Mouse (Mus musculus) intestine, postnatal 0 days (tissue): ENCODE data around the gene Acaca. TPM values are rescaled to one million over a fixed set of nuclear protein-coding genes. Genes with fewer than 3 reads are reported as not detected.

Experiments used
- ATAC-seq: fragments of 200-750 bp; cut with Nextera tagmentation; 2 replicates; pipeline ENCODE4 v1.8.0; 2017; ENCODE audit warnings: mild to moderate bottlenecking, moderate TSS enrichment, moderate library complexity
- H3K27ac ChIP-seq: fragments of 300-500 bp; sonication (generic); 2 replicates; pipeline ENCODE4 v1.5.1; 2014; ENCODE audit warnings: mild to moderate bottlenecking, low read depth, low read length, moderate library complexity
- H3K27me3 ChIP-seq: fragments of 300-500 bp; sonication (generic); replicated peaks from 2 replicates; pipeline ENCODE4 v1.6.1; 2014; ENCODE audit warnings: low read length, mixed read lengths; ENCODE audit not compliant: control insufficient read depth, insufficient read depth
- H3K36me3 ChIP-seq: fragments of 300-500 bp; sonication (generic); 2 replicates; pipeline ENCODE4 v1.6.1; 2014; ENCODE audit warnings: mild to moderate bottlenecking, moderate library complexity; ENCODE audit not compliant: control insufficient read depth, insufficient read depth
- H3K4me1 ChIP-seq: fragments of 300-500 bp; sonication (generic); replicated peaks from 2 replicates; pipeline ENCODE4 v1.6.1; 2014; ENCODE audit warnings: antibody characterized with exemption, low read length, mixed read lengths; ENCODE audit not compliant: control insufficient read depth, insufficient read depth
- H3K4me2 ChIP-seq: fragments of 300-500 bp; sonication (generic); replicated peaks from 2 replicates; pipeline ENCODE4 v1.6.1; 2014; ENCODE audit warnings: low read depth, mild to moderate bottlenecking, moderate library complexity
- H3K4me3 ChIP-seq: fragments of 300-500 bp; sonication (generic); 2 replicates; pipeline ENCODE4 v1.5.1; 2014; ENCODE audit warnings: low read depth, low read length
- H3K9ac ChIP-seq: fragments of 300-500 bp; sonication (generic); 2 replicates; pipeline ENCODE4 v1.6.1; 2014; ENCODE audit warnings: mild to moderate bottlenecking, low read depth, low read length
- H3K9me3 ChIP-seq: fragments of 300-500 bp; sonication (generic); 2 replicates; pipeline ENCODE4 v1.6.1; 2016; ENCODE audit warnings: mixed run types; ENCODE audit not compliant: control insufficient read depth
- CTCF ChIP-seq: sonication (generic); IDR thresholded peaks from 2 replicates; pipeline ENCODE4 v1.5.1; 2016; ENCODE audit warnings: low read depth, mild to moderate bottlenecking, control low read depth, antibody characterized with exemption, moderate library complexity
- WGBS: fragments of 180-500 bp; shearing (Covaris S2); extraction: QIAGEN DNeasy Blood & Tissue Kit; methylation state at CpG from one replicate; pipeline ENCODE4 v1.1.7; 2014; 5-methylcytosine and 5-hydroxymethylcytosine counted together
- polyA plus RNA-seq: library from polyadenylated mRNA; unstranded; fragments of >200 nt; fragmentation: Nextera tagmentation; extraction: Ambion mirVana; gene quantifications from 2 replicates; pipeline ENCODE4 v1.2.1, GENCODE M21; 2015

Acaca gene
- polyA plus RNA-seq, 1 experiment from 2014 or later, result 2.5 TPM

GRCm38 (mm10) chr11:84164123-84164522, 34.7 kb downstream of the Acaca start:
- no peak for TF ChIP-seq CTCF
- H3K36me3 ChIP-seq, result no peaks in the 10 kb centered on the region
- H3K4me2 ChIP-seq, result peak overlapping the region; percentile 18
- H3K4me1 ChIP-seq, result peaks cover 4% of the 10 kb centered on the region; the same call in 1 of the 2 replicates
- H3K27ac ChIP-seq, result no peak overlapping the region
- ATAC-seq, result peak; percentile 46; the same call in 1 of the 2 replicates
- 72% methylated on average over 6 of the region's 6 CpGs for WGBS
- H3K9ac ChIP-seq, result no peak overlapping the region
- no peaks in the 10 kb centered on the region for H3K9me3 ChIP-seq
- H3K27me3 ChIP-seq, result no peaks in the 10 kb centered on the region
- H3K4me3 ChIP-seq, result no peak overlapping the region

- H3K4me3 ChIP-seq, result no peak overlapping the region
- H3K4me2 ChIP-seq, result peak overlapping the region; percentile 18
- H3K36me3 ChIP-seq, result no peaks in the 10 kb centered on the region
- no peaks in the 10 kb centered on the region for H3K9me3 ChIP-seq
- H3K4me1 ChIP-seq, result peaks cover 4% of the 10 kb centered on the region; the same call in 1 of the 2 replicates
- 22% methylated on average over 4 of the region's 4 CpGs for WGBS
- H3K27me3 ChIP-seq, result no peaks in the 10 kb centered on the region
- no peak for TF ChIP-seq CTCF
- no peak overlapping the region for H3K27ac ChIP-seq
- peak; percentile 82 for ATAC-seq
- no peak overlapping the region for H3K9ac ChIP-seq
Observed at GRCm38 (mm10) chr11:84164561-84164960, 35.1 kb downstream of the Acaca start.

GRCm38 (mm10) chr11:84167046-84167526, 37.6 kb downstream of the Acaca start, which contains the start of gene Gm11437:
Gene Gm11437, minus strand, starts transcription at chr11:84167476.
- ATAC-seq, result 0 out of 2 replicates have a peak, but pooled peaks have one; percentile 15
- H3K36me3 ChIP-seq, result no peaks in the 10 kb centered on the region
- H3K9me3 ChIP-seq, result no peaks in the 10 kb centered on the region
- no peak within 1 kb of the TSS for H3K4me3 ChIP-seq
- 63% methylated on average over 5 of the region's 5 CpGs for WGBS
- H3K27me3 ChIP-seq, result no peaks in the 10 kb centered on the region
- no peak within 1 kb of the TSS for H3K4me2 ChIP-seq
- no peak within 1 kb of the TSS for H3K9ac ChIP-seq
- H3K4me1 ChIP-seq, result peaks cover 4% of the 10 kb centered on the region; the same call in 1 of the 2 replicates
- no peak within 1 kb of the TSS for H3K27ac ChIP-seq
- TF ChIP-seq CTCF, result no peak

GRCm38 (mm10) chr11:84168701-84169288, 39.3 kb downstream of the Acaca start:
- H3K27me3 ChIP-seq, result no peaks in the 10 kb centered on the region
- no peak overlapping the region for H3K27ac ChIP-seq
- peak; percentile 94 for TF ChIP-seq CTCF
- peaks cover 4% of the 10 kb centered on the region; the same call in 1 of the 2 replicates for H3K4me1 ChIP-seq
- H3K9ac ChIP-seq, result no peak overlapping the region
- WGBS, result 18% methylated on average over 7 of the region's 7 CpGs
- no peaks in the 10 kb centered on the region for H3K9me3 ChIP-seq
- no peaks in the 10 kb centered on the region for H3K36me3 ChIP-seq
- H3K4me3 ChIP-seq, result no peak overlapping the region
- peak overlapping the region; percentile 45 for H3K4me2 ChIP-seq
- 0 out of 2 replicates have a peak, but pooled peaks have one; percentile 29 for ATAC-seq

GRCm38 (mm10) chr11:84172539-84173435, 43.3 kb downstream of the Acaca start:
- H3K36me3 ChIP-seq, result no peaks in the 10 kb centered on the region
- H3K4me3 ChIP-seq, result no peak overlapping the region
- no peaks in the 10 kb centered on the region for H3K9me3 ChIP-seq
- 42% methylated on average over 11 of the region's 11 CpGs for WGBS
- H3K9ac ChIP-seq, result no peak overlapping the region
- H3K4me2 ChIP-seq, result no peak overlapping the region
- no peak overlapping the region for H3K27ac ChIP-seq
- ATAC-seq, result peak; percentile 25; the same call in 1 of the 2 replicates
- H3K27me3 ChIP-seq, result no peaks in the 10 kb centered on the region
- H3K4me1 ChIP-seq, result peaks cover 4% of the 10 kb centered on the region; the same call in 1 of the 2 replicates
- TF ChIP-seq CTCF, result no peak

GRCm38 (mm10) chr11:84178571-84178970, 49.1 kb downstream of the Acaca start:
- Histone ChIP-seq H3K36me3 (no peaks in the 10 kb centered on the region), H3K4me1 (no peaks in the 10 kb centered on the region), H3K27ac (no peak overlapping the region), H3K4me2 (peak overlapping the region; percentile 95), H3K27me3 (no peaks in the 10 kb centered on the region), H3K9ac (0 out of 2 replicates have a peak overlapping the region, but pooled peaks have one; percentile 76), H3K9me3 (no peaks in the 10 kb centered on the region), H3K4me3 (peak overlapping the region; percentile 94; the same call in 1 of the 2 replicates)
- WGBS, result 51% methylated on average over 4 of the region's 4 CpGs
- no peak for TF ChIP-seq CTCF
- no peak for ATAC-seq
